ENCODE assay signal across 10 mouse cellular contexts in genomic region chr4:45683205-45683604, GRCm38 (mm10).
DNase-seq lines count a peak whose midpoint lies in the region.
"Had no signal": no experiment of that assay in that cellular context is flagged by ENCODE, and none has a peak within 500 bp of the region (broad histone marks: within the 10 kb centered on the region; RNA-seq: fewer than 3 reads in every experiment).

No protein-coding gene starts in this region.

- intact Hi-C loops in heart, postnatal 36 days (cut with DNase I), result no loop called here

- peak; percentile 8 for DNase-seq in cerebellum, adult 11-12 months
- no peak for DNase-seq in cerebellum, postnatal 25 days
- DNase-seq in ovary, adult 18-20 months (ENCODE audit: low spot score), result peak; percentile 34
- no peak for DNase-seq in ovary, postnatal 10 days (ENCODE audit: low spot score)
- peak; percentile 2 to 5 for DNase-seq in heart, postnatal 36 days
- peak; percentile 23 for DNase-seq in ovary, postnatal 36 days (ENCODE audit: low spot score)
- no peak for DNase-seq in lung, postnatal 4 days
- DNase-seq in embryo, embryonic 9.5 days (ENCODE audit: extremely low spot score), result no peak
- DNase-seq: cerebellum, adult 18-20 months; lung, adult 2 months had no signal

Comparison
In these comparisons a context has a peak if more than half of its experiments do, and no peak if none do; other contexts are left out.
1. DNase-seq: peak in cerebellum, adult 11-12 months (single experiment), ovary, adult 18-20 months (single experiment), heart, postnatal 36 days (2 of 2) and ovary, postnatal 36 days (single experiment); none in cerebellum, postnatal 25 days (0 of 2), ovary, postnatal 10 days (single experiment), lung, postnatal 4 days (0 of 2) and embryo, embryonic 9.5 days (single experiment).